Comparison of ENCODE assay signal across 19 mouse cellular contexts in the genomic region with DNA sequence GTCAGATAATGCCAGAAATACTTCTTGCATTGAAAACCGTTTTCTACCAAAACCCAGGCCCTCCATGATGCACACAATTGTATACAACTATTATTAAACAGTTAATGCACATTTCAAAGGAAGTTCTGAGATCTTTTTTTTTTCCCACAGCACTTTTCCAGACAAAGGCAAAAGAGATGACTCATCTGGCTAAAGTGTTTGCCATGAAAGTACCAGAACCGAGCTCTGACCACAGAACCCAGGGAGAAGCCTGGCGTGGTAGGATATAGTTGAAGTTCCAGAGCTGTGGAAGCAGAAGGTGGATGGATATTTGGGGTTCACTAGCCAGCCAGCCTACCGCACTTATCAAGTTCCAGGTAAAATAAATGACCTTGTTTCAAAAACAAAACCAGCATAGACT.
"Had no signal": no experiment of that assay in that cellular context is flagged by ENCODE, and none has a peak within 500 bp of the region (broad histone marks: within the 10 kb centered on the region; RNA-seq: fewer than 3 reads in every experiment).

No protein-coding gene starts in this region.

- H3K27me3 ChIP-seq: midbrain, embryonic 12.5 days; neural tube, embryonic 13.5 days; neural tube, embryonic 15.5 days had no signal

- H3K4me2 ChIP-seq: lung, embryonic 14.5 days; midbrain, embryonic 12.5 days; neural tube, embryonic 13.5 days; neural tube, embryonic 15.5 days had no signal

- H3K27ac ChIP-seq: midbrain, embryonic 10.5 days; midbrain, embryonic 12.5 days; neural tube, embryonic 13.5 days; neural tube, embryonic 15.5 days had no signal

- DNase-seq: lung, adult 18-20 months; lung, embryonic 14.5 days; lung, postnatal 10 days; lung, postnatal 4 days; midbrain, embryonic 14.5 days; retina, postnatal 1 day; right cerebral cortex, adult 18-20 months; right cerebral cortex, postnatal 25 days; right cerebral cortex, postnatal 4 days; spleen, adult 18-20 months; thymus, adult 18-20 months; thymus, postnatal 14 days; thymus, postnatal 36 days had no signal

- H3K36me3 ChIP-seq: midbrain, embryonic 10.5 days; midbrain, embryonic 12.5 days; neural tube, embryonic 13.5 days; neural tube, embryonic 15.5 days had no signal

- H3K9ac ChIP-seq: lung, embryonic 14.5 days; midbrain, embryonic 12.5 days; neural tube, embryonic 13.5 days; neural tube, embryonic 15.5 days had no signal

- H3K9me3 ChIP-seq: midbrain, embryonic 10.5 days; midbrain, embryonic 12.5 days; neural tube, embryonic 13.5 days; neural tube, embryonic 15.5 days had no signal

- H3K4me3 ChIP-seq: midbrain, embryonic 10.5 days; midbrain, embryonic 12.5 days; myocyte; neural tube, embryonic 13.5 days; neural tube, embryonic 15.5 days had no signal

- H3K4me1 ChIP-seq: midbrain, embryonic 10.5 days; midbrain, embryonic 12.5 days; neural tube, embryonic 13.5 days; neural tube, embryonic 15.5 days had no signal

- ATAC-seq: midbrain, embryonic 16.5 days had no signal
